Mouse (Mus musculus) forebrain, embryonic 14.5 days (tissue): Measurements from ENCODE around the gene Spata9. TPM values are rescaled to one million over a fixed set of nuclear protein-coding genes. Genes with fewer than 3 reads are reported as not detected.
"Not testable (repeated sequence)": the region's sequence is repeated elsewhere in the genome, so short reads cannot be mapped to it uniquely, and the experiment has no call there.

ENCODE experiments used
- ATAC-seq: fragments of 200-750 bp; cut with Nextera tagmentation; 2 replicates; pipeline ENCODE4 v1.8.0; 2017; ENCODE audit warnings: mild to moderate bottlenecking, moderate library complexity
- DNase-seq: peaks from one replicate; pipeline ENCODE4 v3.0.0-alpha.2; 2015; ENCODE audit warnings: low spot score
- H3K27ac ChIP-seq: fragments of 300-500 bp; sonication (generic); 2 replicates; pipeline ENCODE4 v1.5.1; 2014; ENCODE audit warnings: low read depth, mild to moderate bottlenecking, control low read depth, low read length, moderate library complexity
- H3K27me3 ChIP-seq: fragments of 300-500 bp; sonication (generic); replicated peaks from 2 replicates; pipeline ENCODE4 v1.6.1; 2014; ENCODE audit warnings: low read length, control low read depth, mixed read lengths; ENCODE audit not compliant: control insufficient read depth, insufficient read depth
- H3K36me3 ChIP-seq: fragments of 300-500 bp; sonication (generic); 2 replicates; pipeline ENCODE4 v1.6.1; 2014; ENCODE audit warnings: low read length, control low read depth; ENCODE audit not compliant: control insufficient read depth, insufficient read depth
- H3K4me1 ChIP-seq: fragments of 300-500 bp; sonication (generic); 2 replicates; pipeline ENCODE4 v1.6.1; 2014; ENCODE audit warnings: antibody characterized with exemption, low read length, control low read depth; ENCODE audit not compliant: control insufficient read depth, insufficient read depth
- H3K4me2 ChIP-seq: fragments of 300-500 bp; sonication (generic); 2 replicates; pipeline ENCODE4 v1.6.1; 2014; ENCODE audit warnings: mild to moderate bottlenecking, control low read depth, low read length
- H3K4me3 ChIP-seq: fragments of 300-500 bp; sonication (generic); 2 replicates; pipeline ENCODE4 v1.5.1; 2014; ENCODE audit warnings: low read depth, low read length, control low read depth
- H3K9ac ChIP-seq: fragments of 300-500 bp; sonication (generic); 2 replicates; pipeline ENCODE4 v1.6.1; 2014; ENCODE audit warnings: mild to moderate bottlenecking, low read length, control low read depth, moderate library complexity
- H3K9me3 ChIP-seq: fragments of 300-500 bp; sonication (generic); replicated peaks from 2 replicates; pipeline ENCODE4 v1.6.1; 2016; ENCODE audit warnings: low read length, control low read depth, mixed read lengths; ENCODE audit not compliant: control insufficient read depth
- WGBS: fragments of 180-500 bp; shearing (Covaris S2); extraction: QIAGEN DNeasy Blood & Tissue Kit; methylation state at CpG from one replicate; pipeline ENCODE4 v1.1.7; 2014; 5-methylcytosine and 5-hydroxymethylcytosine counted together
- polyA plus RNA-seq: library from polyadenylated mRNA; unstranded; fragments of >200 nt; fragmentation: Nextera tagmentation; extraction: Ambion mirVana; gene quantifications from 2 replicates; pipeline ENCODE4 v1.2.1, GENCODE M21; 2014

The Spata9 gene
- polyA plus RNA-seq, result 2.2 and 2.4 TPM in 2 replicates

GRCm38 (mm10) chr13:75966850-75967249, at the start of gene Spata9:
Gene Spata9 (plus strand): TSS chr13:75967150.
- DNase-seq (no peak), ATAC-seq (no peak)
- no peak within 1 kb of the TSS for H3K27ac ChIP-seq
- no peaks in the 10 kb centered on the region for H3K27me3 ChIP-seq
- no peaks in the 10 kb centered on the region for H3K4me1 ChIP-seq
- H3K9me3 ChIP-seq, result 0 out of 2 replicates have a peak, but pooled peaks cover 3% of the 10 kb centered on the region
- H3K9ac ChIP-seq, result no peak within 1 kb of the TSS
- 74% methylated on average over 1 of the region's 1 CpGs for WGBS
- no peaks in the 10 kb centered on the region for H3K36me3 ChIP-seq
- no peak within 1 kb of the TSS for H3K4me3 ChIP-seq
- H3K4me2 ChIP-seq, result no peak within 1 kb of the TSS

- Histone ChIP-seq H3K9me3 (no peaks in the 10 kb centered on the region), H3K36me3 (peaks cover 13% of the 10 kb centered on the region), H3K4me1 (no peaks in the 10 kb centered on the region; the same call in 1 of the 2 replicates), H3K4me3 (no peak overlapping the region), H3K9ac (no peak overlapping the region), H3K4me2 (no peak overlapping the region), H3K27ac (no peak overlapping the region), H3K27me3 (no peaks in the 10 kb centered on the region)
- DNase-seq (no peak), ATAC-seq (no peak)
These were observed 39.0 kb upstream of the Spata9 start for GRCm38 (mm10) chr13:75927951-75928350.

GRCm38 (mm10) chr13:75929071-75929470, 37.9 kb upstream of the Spata9 start:
- H3K4me3 ChIP-seq, DNase-seq, H3K4me1 ChIP-seq, H3K4me2 ChIP-seq, H3K27me3 ChIP-seq, H3K27ac ChIP-seq, H3K9me3 ChIP-seq, ATAC-seq, H3K9ac ChIP-seq: not testable (repeated sequence)
- WGBS, result 95% methylated on average over 5 of the region's 5 CpGs
- peaks cover 13% of the 10 kb centered on the region for H3K36me3 ChIP-seq

- H3K27ac ChIP-seq, result no peak overlapping the region
These were observed 36.9 kb upstream of the Spata9 start for GRCm38 (mm10) chr13:75930023-75930422.

GRCm38 (mm10) chr13:75930660-75931059, 36.3 kb upstream of the Spata9 start:
- Histone ChIP-seq H3K27me3 (no peaks in the 10 kb centered on the region), H3K4me2 (no peak overlapping the region), H3K4me3 (no peak overlapping the region), H3K36me3 (peaks cover 13% of the 10 kb centered on the region), H3K9me3 (no peaks in the 10 kb centered on the region), H3K4me1 (no peaks in the 10 kb centered on the region; the same call in 1 of the 2 replicates), H3K27ac (no peak overlapping the region), H3K9ac (no peak overlapping the region)
- DNase-seq (no peak), ATAC-seq (peak; percentile 21; the same call in 1 of the 2 replicates)
- 77% methylated on average over 2 of the region's 2 CpGs for WGBS

More at GRCm38 (mm10) chr13:75930023-75930422, 36.9 kb upstream of the Spata9 start:
- Histone ChIP-seq H3K9ac (no peak overlapping the region), H3K36me3 (peaks cover 13% of the 10 kb centered on the region), H3K4me1 (no peaks in the 10 kb centered on the region; the same call in 1 of the 2 replicates), H3K4me2 (no peak overlapping the region), H3K4me3 (no peak overlapping the region), H3K9me3 (no peaks in the 10 kb centered on the region), H3K27me3 (no peaks in the 10 kb centered on the region)
- WGBS, result 93% methylated on average over 20 of the region's 20 CpGs
- DNase-seq (no peak), ATAC-seq (no peak)

- no peak overlapping the region for H3K4me2 ChIP-seq
- WGBS, result 17% methylated on average over 5 of the region's 5 CpGs
- peaks cover 13% of the 10 kb centered on the region for H3K36me3 ChIP-seq
- ATAC-seq, result peak; percentile 92
- DNase-seq, result peak; percentile 79
- no peak overlapping the region for H3K9ac ChIP-seq
- no peak overlapping the region for H3K27ac ChIP-seq
- no peaks in the 10 kb centered on the region for H3K27me3 ChIP-seq
- H3K9me3 ChIP-seq, result no peaks in the 10 kb centered on the region
- no peak overlapping the region for H3K4me3 ChIP-seq
- no peaks in the 10 kb centered on the region; the same call in 1 of the 2 replicates for H3K4me1 ChIP-seq
These were observed 35.9 kb upstream of the Spata9 start for GRCm38 (mm10) chr13:75931073-75931472.

GRCm38 (mm10) chr13:75933287-75933686, 33.7 kb upstream of the Spata9 start:
- H3K9me3 ChIP-seq, result no peaks in the 10 kb centered on the region
- no peaks in the 10 kb centered on the region for H3K27me3 ChIP-seq
- H3K36me3 ChIP-seq, result peaks cover 22% of the 10 kb centered on the region
- H3K4me2 ChIP-seq, result no peak overlapping the region
- no peak overlapping the region for H3K4me3 ChIP-seq
- DNase-seq (no peak), ATAC-seq (no peak)
- no peaks in the 10 kb centered on the region; the same call in 1 of the 2 replicates for H3K4me1 ChIP-seq
- no peak overlapping the region for H3K27ac ChIP-seq
- 90% methylated on average over 1 of the region's 1 CpGs for WGBS
- no peak overlapping the region for H3K9ac ChIP-seq

GRCm38 (mm10) chr13:75938866-75939265, 28.1 kb upstream of the Spata9 start:
- H3K27ac ChIP-seq, result no peak overlapping the region
- H3K9me3 ChIP-seq, result no peaks in the 10 kb centered on the region
- 95% methylated on average over 5 of the region's 5 CpGs for WGBS
- DNase-seq, result no peak
- H3K4me2 ChIP-seq, result no peak overlapping the region
- no peak overlapping the region for H3K4me3 ChIP-seq
- H3K9ac ChIP-seq, result no peak overlapping the region
- H3K27me3 ChIP-seq, result no peaks in the 10 kb centered on the region
- ATAC-seq, result no peak
- H3K36me3 ChIP-seq, result peaks cover 16% of the 10 kb centered on the region
- peaks cover 11% of the 10 kb centered on the region for H3K4me1 ChIP-seq

GRCm38 (mm10) chr13:75940791-75941517, 26.0 kb upstream of the Spata9 start:
- Histone ChIP-seq H3K36me3 (peaks cover 16% of the 10 kb centered on the region), H3K27me3 (no peaks in the 10 kb centered on the region), H3K4me3 (peak overlapping the region; percentile 6; the same call in 1 of the 2 replicates), H3K27ac (no peak overlapping the region), H3K4me1 (peaks cover 16% of the 10 kb centered on the region), H3K4me2 (peak overlapping the region; percentile 45), H3K9me3 (no peaks in the 10 kb centered on the region), H3K9ac (no peak overlapping the region)
- 70% methylated on average over 2 of the region's 2 CpGs for WGBS
- ATAC-seq (no peak), DNase-seq (no peak)
